Mouse (Mus musculus) myocyte (in vitro differentiated cells): ENCODE data around the gene Iqub.

ENCODE experiments used
- E2F4 ChIP-seq: IDR thresholded peaks from one replicate; pipeline ENCODE4 v1.6.1; 2011; ENCODE audit warnings: mild to moderate bottlenecking, control low read depth, moderate library complexity; ENCODE audit not compliant: insufficient read depth
- MAX ChIP-seq: IDR thresholded peaks from one replicate; pipeline ENCODE4 v1.6.1; 2011; ENCODE audit warnings: low read depth, mild to moderate bottlenecking, control low read depth
- MYOG ChIP-seq, 3 experiments: IDR thresholded peaks; one replicate each; pipeline ENCODE4 v1.6.1; 2011; ENCODE audit warnings: control low read depth in 2 of 3, low read depth in 2 of 3, mild to moderate bottlenecking in 2 of 3; ENCODE audit not compliant: insufficient read length in 2 of 3, control insufficient read depth in 1 of 3, insufficient read depth in 1 of 3
- POLR2A ChIP-seq: IDR thresholded peaks from one replicate; pipeline ENCODE4 v1.6.1; 2011; ENCODE audit warnings: low read depth, mild to moderate bottlenecking, control low read depth, moderate library complexity; ENCODE audit not compliant: insufficient read length
- TCF12 ChIP-seq: IDR thresholded peaks from one replicate; pipeline ENCODE4 v1.6.1; 2011; ENCODE audit warnings: mild to moderate bottlenecking, control low read depth; ENCODE audit not compliant: poor library complexity, insufficient read depth, severe bottlenecking
- TCF3 ChIP-seq: IDR thresholded peaks from one replicate; pipeline ENCODE4 v1.6.1; 2011; ENCODE audit warnings: low read depth, control low read depth; ENCODE audit not compliant: insufficient read length

- no peak for TF ChIP-seq E2F4
- TF ChIP-seq POLR2A: no peak
- no peak for TF ChIP-seq TCF12
- TF ChIP-seq MYOG (IDR thresholded peaks at IDR 0.05; ENCODE audit: control insufficient read depth in 1 of 3, insufficient read depth in 1 of 3, insufficient read length in 2 of 3, low read depth in 2 of 3): no peak
- no peak for TF ChIP-seq MAX
- no peak for TF ChIP-seq TCF3
These were observed 64.6 kb downstream of the Iqub start for GRCm38 (mm10) chr6:24450241-24450640.
